Mouse (Mus musculus): ENCODE data around the gene Cpn2.

Gene Cpn2

DNA sequence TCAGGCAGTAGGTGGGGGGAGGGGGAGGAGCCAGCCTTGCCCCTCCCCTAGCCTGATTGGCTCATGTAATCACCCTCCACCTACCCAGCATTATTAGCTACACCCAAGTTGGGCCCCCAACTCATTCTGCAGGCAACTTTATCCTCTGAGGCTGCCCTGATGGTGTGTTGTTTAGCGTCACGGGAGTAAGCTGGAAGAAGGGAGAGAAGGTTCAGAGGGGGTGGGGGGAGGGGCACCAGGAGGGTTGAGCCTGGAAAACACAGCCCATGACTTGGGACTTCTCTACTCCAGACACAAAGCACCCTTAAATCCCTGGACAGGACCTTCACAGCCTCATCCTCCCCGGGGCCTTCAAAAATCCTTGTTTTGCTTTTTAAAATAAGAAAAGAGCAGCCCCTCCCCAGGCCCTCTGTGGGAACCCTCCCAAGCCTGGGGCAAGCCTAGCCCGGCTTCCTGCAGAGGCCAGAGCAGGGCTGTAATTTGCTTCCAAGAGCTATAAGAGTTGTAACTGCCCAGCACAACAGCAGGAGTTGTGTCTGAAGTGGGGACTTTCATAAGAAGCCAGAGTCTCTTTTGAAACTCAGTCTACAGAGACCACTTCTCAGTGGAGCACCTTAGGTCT is 13.5 kb upstream of the Cpn2 start:
- in situ Hi-C loops (cut with MboI, MseI): no loop called here

DNA sequence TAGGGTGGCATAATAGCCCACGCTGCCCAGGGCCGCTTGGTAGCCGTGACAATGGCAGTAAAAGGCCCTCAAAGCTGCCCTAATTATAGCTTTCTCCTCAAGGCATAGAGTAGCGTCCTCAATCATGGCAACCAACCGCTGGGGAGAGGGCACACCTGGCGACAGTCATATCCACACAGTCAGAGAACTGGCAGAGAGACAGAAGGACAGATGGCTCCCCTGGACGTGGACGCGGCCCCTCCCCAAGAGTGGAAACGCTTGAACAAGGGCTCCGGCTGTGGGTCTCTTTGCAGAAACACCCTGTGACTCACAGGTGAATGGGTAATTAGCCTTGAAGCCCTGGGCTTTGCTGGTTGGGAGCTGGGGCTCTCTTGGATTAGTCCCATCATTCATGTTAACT is 11.1 kb upstream of the Cpn2 start:
- in situ Hi-C loops (cut with MboI, MseI): no loop called here

DNA sequence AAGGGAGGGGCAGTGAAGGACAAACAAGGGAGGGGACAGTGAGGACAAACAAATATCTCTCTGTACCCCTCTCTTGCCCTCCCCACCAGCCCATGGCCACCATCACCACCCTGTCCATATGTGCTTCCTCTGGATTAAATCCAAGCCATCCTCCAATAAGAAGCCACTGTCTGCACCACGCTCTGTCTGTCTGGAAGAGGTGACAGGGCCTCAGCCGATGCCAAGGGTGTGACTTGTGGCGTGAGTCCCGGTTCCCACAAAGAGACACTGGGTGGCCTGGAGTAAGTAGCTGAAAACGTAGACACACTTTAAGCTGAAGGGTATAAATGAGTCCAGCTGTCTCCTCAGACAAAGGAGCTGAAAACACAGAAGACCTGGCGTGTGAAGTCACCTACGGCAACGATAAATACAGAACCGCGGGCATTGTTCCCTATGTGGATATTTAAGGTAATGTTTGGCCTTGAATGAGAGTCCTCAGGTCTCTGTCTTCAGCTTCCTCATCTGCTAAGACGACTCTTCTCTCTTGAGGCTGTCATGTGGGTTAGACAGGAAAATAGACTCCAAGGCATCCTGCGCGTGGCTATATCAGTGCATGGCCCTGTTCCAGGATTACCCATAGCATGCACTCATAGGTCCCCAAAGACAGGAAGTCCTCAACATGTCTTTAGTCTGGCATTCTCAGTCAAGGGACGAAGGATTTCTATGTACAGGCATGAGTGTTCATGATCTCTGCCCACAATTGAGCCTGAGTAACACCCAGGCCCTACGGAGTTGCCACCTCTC is 8.4 kb upstream of the Cpn2 start:
- in situ Hi-C loops (cut with MboI, MseI): no loop called here

DNA sequence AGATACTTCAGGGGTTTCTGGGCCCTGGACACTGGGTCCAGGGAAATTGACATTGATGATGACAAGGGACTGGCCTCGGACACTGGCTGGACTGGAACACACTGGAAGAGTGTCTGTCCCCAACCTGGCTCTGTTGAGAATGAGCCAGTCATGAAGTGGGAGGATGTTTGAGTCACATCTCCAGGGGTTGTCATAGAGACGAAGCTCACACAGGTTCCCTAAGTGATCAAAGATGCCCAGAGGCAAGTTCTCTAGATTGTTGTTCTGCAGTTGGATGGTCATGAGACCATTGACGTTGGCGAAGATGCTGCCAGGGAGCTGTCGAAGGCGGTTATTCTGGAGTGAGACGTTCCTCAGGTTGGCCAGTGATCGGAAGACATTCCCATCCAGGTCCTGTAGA is 5.8 kb upstream of the Cpn2 start:
- in situ Hi-C loops (cut with MboI, MseI): loop anchor here in 1 of 2 experiments (25.0 kb wide), 1 partner anchor 1436 kb away; no protein-coding TSS in a partner anchor

DNA sequence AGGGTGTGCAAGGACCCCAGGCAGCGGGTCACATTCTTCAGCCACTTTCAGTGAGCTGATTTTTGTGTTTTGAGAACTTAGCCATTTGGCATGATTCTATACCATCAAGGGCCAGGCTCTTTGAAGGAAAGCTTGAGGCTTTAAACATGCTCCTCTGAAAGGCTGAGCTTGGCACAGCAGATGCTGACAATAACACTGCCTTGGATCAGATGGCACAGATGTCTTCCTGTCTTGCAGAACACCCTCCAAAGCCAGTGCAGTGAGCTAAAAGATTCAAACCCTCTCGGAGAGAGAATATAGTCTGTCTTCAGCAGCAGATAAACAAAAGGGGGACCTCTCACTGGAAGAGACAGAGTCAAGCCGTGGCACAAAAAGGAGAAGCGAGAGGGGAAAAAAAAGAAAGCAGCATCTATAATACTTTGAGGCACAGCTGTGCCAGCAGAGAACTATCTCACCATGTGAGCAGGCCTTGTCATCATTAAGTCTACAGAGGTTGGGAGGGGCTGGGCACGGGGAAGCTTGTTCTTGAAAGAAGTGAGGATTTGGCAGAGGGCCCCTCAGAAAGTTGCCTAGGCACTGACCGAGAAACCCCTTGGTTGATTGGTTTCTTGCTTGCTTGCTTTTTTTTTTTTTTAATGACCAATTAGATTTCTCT is 4.8 kb upstream of the Cpn2 start:
- in situ Hi-C loops (cut with MboI, MseI): loop anchor here in 1 of 2 experiments (25.0 kb wide), 1 partner anchor 1435 kb away; no protein-coding TSS in a partner anchor

DNA sequence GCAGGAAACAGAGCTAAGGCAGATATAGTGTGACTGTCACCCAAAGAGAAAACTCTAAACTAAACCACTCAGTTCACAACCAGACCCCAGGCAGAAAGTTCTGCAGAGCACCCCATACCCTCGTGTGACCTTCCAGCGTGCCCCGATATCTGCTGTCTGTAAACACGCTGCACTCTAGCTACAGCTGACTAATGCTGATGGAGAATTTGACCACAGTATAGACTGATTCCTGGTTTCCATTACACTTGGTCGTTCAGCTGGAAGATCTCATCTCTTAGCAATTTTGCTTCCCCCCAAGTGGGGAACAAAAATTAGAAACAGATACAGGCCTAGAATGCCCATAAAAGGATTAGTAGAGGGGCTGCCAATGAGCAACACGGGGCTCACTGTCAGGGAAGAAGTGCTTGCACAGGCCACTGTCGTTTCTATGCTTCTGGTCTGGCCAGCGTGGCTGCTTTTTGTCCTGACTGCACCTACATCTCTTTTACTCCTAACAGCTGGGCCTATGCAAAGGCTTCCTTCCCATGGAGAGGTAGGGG is 4.0 kb upstream of the Cpn2 start:
- in situ Hi-C loops (cut with MboI, MseI): loop anchor here in 1 of 2 experiments (25.0 kb wide), 1 partner anchor 1434 kb away; no protein-coding TSS in a partner anchor

DNA sequence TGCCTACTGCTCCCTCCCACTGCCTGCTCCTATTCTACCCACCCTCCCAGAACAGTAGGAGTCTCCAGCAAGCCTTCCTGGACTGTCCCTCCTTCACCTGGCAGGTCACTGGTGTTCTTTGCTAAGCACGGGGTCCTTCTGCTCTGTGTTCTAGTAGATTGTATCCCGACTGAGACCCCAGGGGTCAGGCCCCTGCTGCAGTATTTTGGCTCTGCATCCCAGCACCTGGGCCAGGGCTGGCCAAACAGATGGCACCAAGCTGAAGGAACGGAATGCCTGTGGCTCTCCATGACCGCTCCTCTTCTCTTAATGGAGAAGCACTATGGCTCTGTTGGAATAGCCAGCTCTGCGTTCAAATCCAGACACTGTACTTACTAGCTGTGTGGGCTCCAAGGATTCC is 738 bp downstream of the Cpn2 start:
- in situ Hi-C loops (cut with MboI, MseI): loop anchor here in 1 of 2 experiments (25.0 kb wide), 1 partner anchor 1429 kb away; no protein-coding TSS in a partner anchor

DNA sequence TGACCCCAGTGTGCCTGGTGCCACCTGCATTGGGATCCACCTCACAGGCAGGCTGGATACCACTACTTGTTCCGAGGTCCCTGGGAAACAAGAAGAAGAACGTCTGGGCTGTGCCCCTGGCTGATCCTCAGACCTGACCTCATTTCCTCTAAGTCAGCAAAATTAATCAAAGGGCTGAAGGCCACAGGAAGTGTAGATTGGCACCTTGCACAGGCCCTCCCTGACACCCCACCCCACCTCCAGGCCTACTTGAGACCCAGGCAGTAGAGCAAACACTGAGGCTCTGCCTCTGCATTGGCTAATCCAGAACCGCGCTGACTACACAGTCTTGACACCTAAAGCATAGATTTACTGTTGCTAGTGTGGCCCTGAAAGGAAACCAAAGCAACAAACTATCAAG is 1.7 kb downstream of the Cpn2 start:
- in situ Hi-C loops (cut with MboI, MseI): loop anchor here in 1 of 2 experiments (25.0 kb wide), 1 partner anchor 1428 kb away; no protein-coding TSS in a partner anchor

DNA sequence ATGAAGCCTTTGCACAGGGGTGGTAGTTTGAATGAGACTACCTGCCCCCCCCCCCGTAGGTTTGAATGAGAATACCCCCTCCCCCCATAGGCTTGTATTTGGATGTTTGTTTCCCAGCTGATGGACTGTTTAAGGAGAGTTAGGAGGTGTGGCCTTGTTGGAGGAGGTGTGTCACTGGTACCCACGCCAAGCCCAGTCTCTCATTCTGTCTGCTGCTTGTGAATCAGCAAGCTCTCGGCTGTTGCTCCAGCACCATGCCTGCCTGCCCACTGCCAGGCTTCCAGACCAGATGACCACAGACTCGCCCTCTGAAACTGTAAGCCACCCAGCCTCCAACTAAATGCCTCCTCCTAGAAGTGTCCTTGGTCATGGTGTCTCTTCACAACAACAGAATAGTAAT is 4.1 kb downstream of the Cpn2 start:
- in situ Hi-C loops (cut with MboI, MseI): loop anchor here in 1 of 2 experiments (25.0 kb wide), 1 partner anchor 1426 kb away; no protein-coding TSS in a partner anchor

DNA sequence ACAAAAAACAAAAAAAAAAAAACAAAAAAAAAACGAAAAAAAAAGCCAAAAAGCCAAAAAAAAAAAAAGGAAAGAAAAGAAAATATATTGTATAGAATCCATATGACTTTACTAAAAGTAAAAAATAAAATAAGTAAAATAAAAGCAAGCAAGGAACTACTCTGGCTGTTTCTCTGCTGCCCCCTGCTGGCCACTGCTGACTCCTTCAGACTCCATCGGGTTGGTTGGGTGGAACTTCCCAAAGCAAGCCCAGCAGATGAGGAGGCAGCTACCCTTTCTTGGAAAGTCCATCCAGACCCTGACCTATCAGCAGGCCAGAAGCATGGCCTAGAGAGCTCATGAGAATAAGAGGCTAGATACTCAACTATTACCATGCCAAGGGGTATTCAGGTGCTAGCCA is 4.6 kb downstream of the Cpn2 start:
- in situ Hi-C loops (cut with MboI, MseI): loop anchor here in 1 of 2 experiments (25.0 kb wide), 1 partner anchor 1425 kb away; no protein-coding TSS in a partner anchor

DNA sequence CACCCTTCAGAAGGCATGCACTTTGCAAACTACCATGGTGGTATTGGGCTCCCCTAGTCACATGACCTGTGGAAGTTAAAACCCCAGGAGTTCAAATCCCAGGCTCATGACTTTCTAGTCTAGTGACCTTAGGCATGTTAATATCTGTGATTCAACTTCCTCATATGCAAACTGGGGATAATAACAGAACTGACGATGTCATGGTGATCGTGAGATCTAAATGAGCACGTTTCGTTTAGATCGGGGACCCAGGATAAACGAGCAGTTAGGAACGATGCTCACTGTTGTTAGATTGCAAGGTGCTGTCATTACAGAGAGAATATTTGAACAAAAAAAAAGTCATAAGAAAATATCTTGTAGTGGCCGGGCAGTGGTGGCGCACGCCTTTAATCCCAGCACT is 5.1 kb downstream of the Cpn2 start:
- in situ Hi-C loops (cut with MboI, MseI): loop anchor here in 1 of 2 experiments (25.0 kb wide), 1 partner anchor 1425 kb away; no protein-coding TSS in a partner anchor

DNA sequence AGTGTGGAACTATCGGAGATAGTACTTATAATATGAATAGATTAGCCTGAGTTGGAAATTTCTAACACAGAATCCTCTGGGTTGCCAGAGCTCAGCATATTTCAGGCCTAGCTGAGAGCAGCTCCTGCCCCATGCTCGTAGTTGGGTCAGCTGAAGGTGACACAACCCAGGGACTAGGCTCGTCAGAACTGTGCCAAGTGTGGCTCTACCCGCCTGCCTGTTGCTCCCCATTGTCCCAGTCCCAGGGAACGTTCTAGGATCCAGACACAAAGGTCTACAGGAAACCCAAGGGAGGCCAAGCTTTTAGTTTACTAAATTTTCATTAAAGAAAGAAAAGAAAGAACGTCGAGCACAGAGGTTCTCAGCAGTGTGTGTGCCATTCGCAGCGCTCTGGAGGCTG is 6.0 kb downstream of the Cpn2 start:
- in situ Hi-C loops (cut with MboI, MseI): loop anchor here in 1 of 2 experiments (25.0 kb wide), 1 partner anchor 1424 kb away; no protein-coding TSS in a partner anchor

DNA sequence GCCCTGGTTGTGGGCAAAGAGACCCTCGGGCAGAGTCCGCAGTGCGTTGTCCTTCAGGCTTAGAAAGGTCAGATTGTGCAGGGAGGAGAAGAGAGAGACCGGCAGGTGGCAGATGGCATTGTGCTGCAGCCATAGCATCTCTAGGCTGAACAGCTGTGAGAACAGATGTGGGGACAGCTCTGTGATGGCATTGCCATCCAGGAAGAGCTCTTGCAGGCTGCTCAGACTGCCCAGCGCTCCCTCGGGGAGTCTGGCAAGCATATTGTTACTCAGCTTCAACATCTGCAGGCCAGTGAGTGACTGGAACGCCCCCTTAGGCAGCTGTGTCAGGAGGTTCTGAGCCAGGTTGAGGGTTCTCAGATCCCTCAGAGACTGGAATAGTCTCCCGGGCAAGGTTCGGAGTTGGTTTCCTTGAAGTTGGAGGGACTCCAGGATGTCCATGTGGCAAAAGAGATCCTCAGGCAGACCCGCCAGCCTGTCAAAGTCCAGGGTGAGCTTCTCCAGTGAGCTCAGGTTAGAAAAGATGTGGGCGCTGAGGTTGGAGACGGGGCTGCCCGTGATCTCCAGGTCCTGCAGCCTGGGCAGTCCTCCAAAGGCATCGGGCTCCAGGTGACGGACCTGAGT is 7.2 kb downstream of the Cpn2 start:
- in situ Hi-C loops (cut with MboI, MseI): loop anchor here in 1 of 2 experiments (25.0 kb wide), 1 partner anchor 1423 kb away; no protein-coding TSS in a partner anchor

DNA sequence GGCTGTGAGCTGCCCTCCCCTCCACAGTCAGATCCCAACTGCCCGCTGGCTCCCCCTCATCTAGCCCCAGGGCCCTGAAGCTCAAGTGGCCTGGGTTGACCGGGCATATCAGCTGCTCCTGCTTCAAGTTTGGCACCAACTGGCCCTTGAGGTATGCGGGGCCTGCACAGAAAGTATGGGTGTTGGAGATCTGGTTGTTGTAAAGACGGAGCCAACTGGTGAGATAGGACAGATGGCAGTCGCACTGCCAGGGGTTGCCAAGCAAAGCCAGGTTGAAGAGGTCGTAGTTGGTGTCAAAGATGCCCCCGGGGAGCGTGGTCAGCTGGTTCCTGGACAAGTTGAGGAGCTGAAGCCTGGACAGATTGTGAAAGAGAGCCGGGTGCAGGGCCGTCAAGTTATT is 7.9 kb downstream of the Cpn2 start:
- in situ Hi-C loops (cut with MboI, MseI): loop anchor here in 1 of 2 experiments (25.0 kb wide), 1 partner anchor 1422 kb away; no protein-coding TSS in a partner anchor

DNA sequence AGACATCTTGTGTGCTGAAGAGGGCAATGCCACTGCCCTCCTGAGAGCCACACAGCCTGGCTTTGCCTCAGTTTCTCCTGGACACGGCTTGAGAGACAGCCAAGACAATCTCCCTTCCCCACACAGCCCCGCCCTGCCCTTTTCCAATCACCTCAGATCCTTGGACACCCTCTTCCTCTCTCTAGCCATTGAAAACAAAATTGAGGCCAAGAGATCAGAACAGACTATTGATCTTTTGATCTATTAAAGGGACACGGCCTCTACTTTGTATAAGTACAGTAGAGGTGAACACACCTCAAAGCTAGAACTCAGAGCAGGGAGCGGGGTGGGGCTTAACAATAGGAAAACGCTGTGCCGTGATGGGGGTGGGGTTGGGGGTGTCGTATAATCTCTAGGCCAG is 8.9 kb downstream of the Cpn2 start:
- in situ Hi-C loops (cut with MboI, MseI): loop anchor here in 1 of 2 experiments (25.0 kb wide), 1 partner anchor 1421 kb away; no protein-coding TSS in a partner anchor

DNA sequence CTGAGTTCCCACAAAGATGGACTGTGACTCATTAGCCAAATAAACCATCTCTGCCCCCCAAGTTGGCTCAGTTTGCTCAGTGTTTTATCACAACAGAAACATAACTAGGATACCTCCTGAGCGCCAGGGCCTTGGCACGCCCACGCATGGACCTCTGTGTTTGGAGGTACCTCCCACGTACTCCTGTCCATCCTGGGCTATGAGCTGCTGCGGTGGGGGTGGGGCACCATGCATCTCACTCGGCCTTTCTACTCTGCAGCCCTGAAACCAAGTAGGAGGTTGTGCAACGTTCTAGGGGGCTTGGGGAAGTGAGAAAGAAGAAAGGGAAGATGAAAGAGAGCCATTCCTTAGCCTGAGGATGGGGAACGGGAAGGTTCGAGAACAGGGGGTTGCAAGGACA is 9.6 kb downstream of the Cpn2 start:
- in situ Hi-C loops (cut with MboI, MseI): loop anchor here in 1 of 2 experiments (25.0 kb wide), 1 partner anchor 1420 kb away; no protein-coding TSS in a partner anchor

DNA sequence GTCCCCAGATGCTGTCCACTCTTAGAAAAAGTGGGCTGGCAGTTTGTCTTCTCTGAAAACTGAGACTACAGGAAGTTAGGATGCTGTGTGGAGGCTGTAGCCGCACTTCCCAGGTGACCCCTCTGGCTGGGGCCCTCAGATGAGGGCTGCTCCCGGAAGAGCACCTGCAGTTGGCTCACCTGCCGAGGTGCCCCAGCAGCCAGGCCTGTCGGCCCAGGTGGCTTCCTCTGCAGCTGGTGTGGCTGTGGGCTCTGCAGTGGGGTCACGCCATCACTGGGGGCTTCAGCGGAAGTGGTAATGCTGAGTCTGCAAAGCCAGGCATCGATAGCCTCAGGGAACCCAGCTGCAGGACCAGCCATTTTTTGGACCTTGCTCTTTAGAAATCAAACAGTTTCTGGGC is 12.2 kb downstream of the Cpn2 start:
- in situ Hi-C loops (cut with MboI, MseI): loop anchor here in 1 of 2 experiments (25.0 kb wide), 1 partner anchor 1418 kb away; no protein-coding TSS in a partner anchor

DNA sequence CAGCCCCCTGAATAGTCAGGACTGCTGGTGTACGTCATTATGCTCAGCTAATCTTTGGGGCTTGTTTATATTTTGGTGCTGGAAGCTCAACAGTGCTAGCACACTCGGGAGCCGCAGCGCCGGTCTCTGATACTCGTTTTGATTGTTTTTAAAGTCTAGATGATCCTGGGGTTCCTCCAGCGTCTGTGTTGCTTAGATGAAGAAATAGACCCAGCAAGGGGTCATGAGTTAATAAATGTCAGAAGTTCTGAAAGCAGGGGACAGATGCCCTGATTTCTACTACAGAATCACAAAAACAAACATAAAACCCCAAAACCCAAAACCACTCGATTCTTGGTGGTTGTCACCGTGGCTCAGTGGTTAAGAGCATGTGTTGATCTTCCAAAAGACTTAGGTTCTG is 13.4 kb downstream of the Cpn2 start:
- in situ Hi-C loops (cut with MboI, MseI): loop anchor here (5.0 to 25.0 kb wide), 2 partner anchors 268 to 1417 kb away; no protein-coding TSS in a partner anchor

DNA sequence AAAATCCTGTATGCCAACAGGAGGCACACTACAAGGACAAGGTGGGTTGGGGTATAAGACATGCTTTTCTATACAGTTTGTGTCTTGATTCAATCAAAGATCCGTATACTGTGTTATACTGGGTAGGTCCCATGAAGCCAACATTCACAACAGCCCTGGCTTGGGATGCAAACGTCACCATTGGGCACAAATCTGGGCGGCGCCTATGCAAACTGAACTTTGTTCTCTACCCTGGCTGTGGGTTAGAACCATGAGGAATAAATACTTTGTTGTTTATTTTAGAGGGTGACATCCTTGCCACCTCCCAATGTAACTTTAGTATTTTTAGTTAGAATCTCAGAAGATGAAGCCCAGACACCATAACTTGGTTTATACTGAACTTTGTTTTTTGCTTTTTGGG is 13.9 kb downstream of the Cpn2 start:
- in situ Hi-C loops (cut with MboI, MseI): loop anchor here (5.0 to 25.0 kb wide), 2 partner anchors 269 to 1416 kb away; no protein-coding TSS in a partner anchor

DNA sequence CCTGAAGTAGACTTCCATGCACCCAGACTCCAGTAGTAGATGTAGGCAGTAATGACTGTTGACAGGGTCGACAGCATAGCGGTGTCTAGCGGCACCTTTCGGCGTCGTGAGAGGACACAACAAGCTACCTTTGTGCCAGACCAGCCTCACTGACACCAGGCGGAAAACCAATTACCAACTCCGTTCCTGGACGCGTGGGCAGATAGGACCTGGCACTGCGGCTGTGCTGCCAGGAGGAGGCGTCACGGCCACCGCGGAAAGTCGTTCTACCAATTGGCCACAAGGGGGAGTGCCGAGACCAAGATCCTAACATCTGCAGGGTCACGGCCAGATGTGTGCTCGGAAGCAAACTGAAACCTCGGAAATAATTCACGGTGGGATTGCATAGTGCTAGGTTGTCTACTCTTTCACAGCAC is 15.3 kb downstream of the Cpn2 start:
- in situ Hi-C loops (cut with MboI, MseI): loop anchor here (5.0 to 25.0 kb wide), 2 partner anchors 270 to 1415 kb away; no protein-coding TSS in a partner anchor

All from T-helper 17 cell (primary cell).